ENCODE assay signal across 10 mouse cellular contexts in the genomic region with DNA sequence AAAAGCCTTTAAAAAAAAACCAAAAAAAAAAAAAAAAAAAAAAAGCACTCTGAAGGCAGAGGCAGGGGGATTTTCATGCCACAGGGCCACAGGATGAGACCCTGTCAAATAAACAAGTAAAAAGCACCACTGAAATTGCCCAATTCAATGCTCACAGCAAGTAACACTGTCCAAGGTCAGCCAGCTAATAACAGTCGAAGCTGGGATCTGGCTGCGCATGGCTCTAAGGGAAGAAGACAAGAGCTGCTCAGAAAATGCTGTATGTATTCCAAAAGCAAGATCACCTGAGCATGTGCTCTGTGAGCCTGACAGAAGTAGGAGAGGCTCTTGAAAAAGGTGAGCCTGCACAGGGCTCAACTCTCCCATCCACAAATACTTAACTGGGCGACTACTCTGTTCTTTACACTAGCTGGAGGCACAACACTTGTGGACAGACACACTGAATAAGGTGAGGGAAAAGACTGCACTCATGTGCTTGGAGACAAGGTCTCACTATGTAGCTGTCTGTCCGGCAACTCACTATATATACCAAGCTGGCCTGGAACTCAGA. TPM values are rescaled to one million over a fixed set of nuclear protein-coding genes. Genes with fewer than 3 reads are reported as not detected.
DNase-seq lines count a peak whose midpoint lies in the region; ATAC-seq and TF ChIP-seq lines count a peak whose summit lies in the region.
"Had no signal": no experiment of that assay in that cellular context is flagged by ENCODE, and none has a peak within 500 bp of the region (broad histone marks: within the 10 kb centered on the region; RNA-seq: fewer than 3 reads in every experiment).

No protein-coding gene starts in this region.

- no peaks in the 10 kb centered on the region for H3K9me3 ChIP-seq in kidney, postnatal 0 days (replicated peaks; ENCODE audit: low read length)
- H3K9me3 ChIP-seq in embryonic facial prominence, embryonic 10.5 days: no peaks in the 10 kb centered on the region
- H3K9me3 ChIP-seq in liver, embryonic 11.5 days (ENCODE audit: control insufficient read depth, low read length): no peaks in the 10 kb centered on the region

- no peak for ATAC-seq in kidney, postnatal 0 days (replicated peaks; ENCODE audit: low FRiP score, low read depth)
- no peak for ATAC-seq in liver, embryonic 11.5 days (replicated peaks; ENCODE audit: low FRiP score)

- DNase-seq in adrenal gland, adult 8-10 months: peak; percentile 40
- no peak for DNase-seq in adrenal gland, adult 18-20 months (ENCODE audit: low spot score in 2 of 2)
- DNase-seq in kidney, postnatal 0 days (ENCODE audit: low spot score): no peak
- no peak for DNase-seq in kidney, postnatal 25 days
- DNase-seq in embryonic facial prominence, embryonic 10.5 days (ENCODE audit: low spot score): no peak
- DNase-seq in liver, embryonic 11.5 days (ENCODE audit: low spot score): no peak
- DNase-seq in right cerebral cortex, postnatal 10 days (ENCODE audit: low spot score in 2 of 2): no peak
- no peak for DNase-seq in gastrocnemius, postnatal 36 days
- DNase-seq: gastrocnemius, postnatal 14 days had no signal

- no peak overlapping the region for H3K4me2 ChIP-seq in kidney, postnatal 0 days (ENCODE audit: low read length)
- no peak overlapping the region; the same call in 1 of the 2 replicates for H3K4me2 ChIP-seq in liver, embryonic 11.5 days

- intact Hi-C loops in gastrocnemius, postnatal 36 days (cut with DNase I): no loop called here

- peak overlapping the region; percentile 97; the same call in 1 of the 2 replicates for H3K27ac ChIP-seq in kidney, postnatal 0 days
- peak overlapping the region; percentile 75 for H3K27ac ChIP-seq in embryonic facial prominence, embryonic 10.5 days (replicated peaks)
- H3K27ac ChIP-seq in liver, embryonic 11.5 days (ENCODE audit: low read depth, low read length): 0 out of 2 replicates have a peak overlapping the region, but pooled peaks have one; percentile 22

- no peaks in the 10 kb centered on the region for H3K27me3 ChIP-seq in kidney, postnatal 0 days (ENCODE audit: insufficient read depth, low read length)
- peaks cover 26% of the 10 kb centered on the region for H3K27me3 ChIP-seq in embryonic facial prominence, embryonic 10.5 days (replicated peaks; ENCODE audit: low read depth, poor library complexity, severe bottlenecking)
- H3K27me3 ChIP-seq in liver, embryonic 11.5 days (replicated peaks; ENCODE audit: control insufficient read depth, insufficient read depth, low read length): no peaks in the 10 kb centered on the region

- no peaks in the 10 kb centered on the region for H3K36me3 ChIP-seq in kidney, postnatal 0 days (ENCODE audit: insufficient read depth, low read length)
- no peaks in the 10 kb centered on the region for H3K36me3 ChIP-seq in embryonic facial prominence, embryonic 10.5 days (replicated peaks)
- H3K36me3 ChIP-seq in liver, embryonic 11.5 days (ENCODE audit: control insufficient read depth, insufficient read depth, low read length): no peaks in the 10 kb centered on the region

- H3K9ac ChIP-seq in kidney, postnatal 0 days (ENCODE audit: low read depth, low read length): no peak overlapping the region
- no peak overlapping the region for H3K9ac ChIP-seq in liver, embryonic 11.5 days (ENCODE audit: low read depth, low read length)

- 84% methylated on average over 4 of the region's 4 CpGs for WGBS in kidney, postnatal 0 days
- whole genome bisulfite sequencing in embryonic facial prominence, embryonic 10.5 days: 82% methylated on average over 4 of the region's 4 CpGs
- WGBS in liver, embryonic 11.5 days: 85% methylated on average over 4 of the region's 4 CpGs

- peaks cover 38% of the 10 kb centered on the region for H3K4me1 ChIP-seq in kidney, postnatal 0 days (replicated peaks; ENCODE audit: insufficient read depth, low read length)
- H3K4me1 ChIP-seq in embryonic facial prominence, embryonic 10.5 days: peaks cover 56% of the 10 kb centered on the region
- H3K4me1 ChIP-seq in liver, embryonic 11.5 days (replicated peaks; ENCODE audit: control insufficient read depth, insufficient read depth, low read length): peaks cover 30% of the 10 kb centered on the region

- no peak for TF ChIP-seq CTCF in kidney, postnatal 0 days (IDR thresholded peaks at IDR 0.05; ENCODE audit: low read depth)

- no peak overlapping the region for H3K4me3 ChIP-seq in kidney, postnatal 0 days (replicated peaks; ENCODE audit: low read depth, low read length)
- H3K4me3 ChIP-seq in embryonic facial prominence, embryonic 10.5 days: peak overlapping the region; percentile 70
- no peak overlapping the region for H3K4me3 ChIP-seq in liver, embryonic 11.5 days (ENCODE audit: low read depth, low read length)

RNA-seq across cellular contexts. Expression of gene Mef2d, which starts 5.2 kb away (rescaled TPM):
- total RNA-seq in adrenal gland, adult 8-10 months (2022): 100 to 1,000 TPM in 1 of 4 experiments, 10 to 100 TPM in 3; 82.0 to 111 (median 89.0) TPM
- 10 to 100 TPM; 83.3 to 90.7 TPM for total RNA-seq in adrenal gland, adult 18-20 months (2021)
- 14.4 and 16.2 TPM in 2 replicates for polyA plus RNA-seq in kidney, postnatal 0 days (2015; fragmentation: Nextera tagmentation; extraction: Ambion mirVana)
- polyA plus RNA-seq in embryonic facial prominence, embryonic 10.5 days (2016; fragmentation: Nextera tagmentation; extraction: Ambion mirVana): 11.1 and 12.1 TPM in 2 replicates
- 27.6 and 28.0 TPM in 2 replicates for polyA plus RNA-seq in liver, embryonic 11.5 days (2014; fragmentation: Nextera tagmentation; extraction: Ambion mirVana)
- 100 to 1,000 TPM; 156 to 174 TPM for total RNA-seq in gastrocnemius, postnatal 36 days (2021)

RNA-seq across cellular contexts. Expression of gene Iqgap3, which starts 55.2 kb away (rescaled TPM):
- 1 to 10 TPM in 1 of 4 experiments, under 1 TPM in 3; 0.61 to 2.3 (median 0.73) TPM for total RNA-seq in adrenal gland, adult 8-10 months (2022)
- total RNA-seq in adrenal gland, adult 18-20 months (2021): under 1 TPM; 0.64 to 0.80 TPM
- polyA plus RNA-seq in kidney, postnatal 0 days (2015; fragmentation: Nextera tagmentation; extraction: Ambion mirVana): 6.8 and 8.2 TPM in 2 replicates
- 27.3 and 28.2 TPM in 2 replicates for polyA plus RNA-seq in embryonic facial prominence, embryonic 10.5 days (2016; fragmentation: Nextera tagmentation; extraction: Ambion mirVana)
- polyA plus RNA-seq in liver, embryonic 11.5 days (2014; fragmentation: Nextera tagmentation; extraction: Ambion mirVana): 16.8 and 19.1 TPM in 2 replicates
- total RNA-seq in gastrocnemius, postnatal 36 days (2021): under 1 TPM; 0.64 TPM
- total RNA-seq: neutrophil, adult 5-6 weeks had no signal

RNA-seq across cellular contexts. Expression of gene Ttc24, which starts 58.9 kb away (rescaled TPM):
- total RNA-seq in adrenal gland, adult 8-10 months (2022): not detected
- total RNA-seq in adrenal gland, adult 18-20 months (2021): not detected
- polyA plus RNA-seq in kidney, postnatal 0 days (2015; fragmentation: Nextera tagmentation; extraction: Ambion mirVana): not detected in 2 replicates
- 0.09 and 0.24 TPM in 2 replicates for polyA plus RNA-seq in embryonic facial prominence, embryonic 10.5 days (2016; fragmentation: Nextera tagmentation; extraction: Ambion mirVana)
- polyA plus RNA-seq in liver, embryonic 11.5 days (2014; fragmentation: Nextera tagmentation; extraction: Ambion mirVana): not detected in 2 replicates
- not detected for total RNA-seq in gastrocnemius, postnatal 36 days (2021)
- total RNA-seq: gastrocnemius, postnatal 14 days; neutrophil, adult 5-6 weeks had no signal

Comparison
In these comparisons a context has a peak if more than half of its experiments do, and no peak if none do; other contexts are left out.
1. H3K27ac ChIP-seq: peak in every context shown above with its lines; median percentile 97 in kidney, postnatal 0 days; 75 in embryonic facial prominence, embryonic 10.5 days; 22 in liver, embryonic 11.5 days.